Mouse (Mus musculus): ENCODE measurements at regions not wholly inside any gene's neighbourhood (a gene's known extent, or its start where the extent isn't known, plus 50 kb on each side); places are given as distances from the start of the nearest gene placed in this dataset.

DNA sequence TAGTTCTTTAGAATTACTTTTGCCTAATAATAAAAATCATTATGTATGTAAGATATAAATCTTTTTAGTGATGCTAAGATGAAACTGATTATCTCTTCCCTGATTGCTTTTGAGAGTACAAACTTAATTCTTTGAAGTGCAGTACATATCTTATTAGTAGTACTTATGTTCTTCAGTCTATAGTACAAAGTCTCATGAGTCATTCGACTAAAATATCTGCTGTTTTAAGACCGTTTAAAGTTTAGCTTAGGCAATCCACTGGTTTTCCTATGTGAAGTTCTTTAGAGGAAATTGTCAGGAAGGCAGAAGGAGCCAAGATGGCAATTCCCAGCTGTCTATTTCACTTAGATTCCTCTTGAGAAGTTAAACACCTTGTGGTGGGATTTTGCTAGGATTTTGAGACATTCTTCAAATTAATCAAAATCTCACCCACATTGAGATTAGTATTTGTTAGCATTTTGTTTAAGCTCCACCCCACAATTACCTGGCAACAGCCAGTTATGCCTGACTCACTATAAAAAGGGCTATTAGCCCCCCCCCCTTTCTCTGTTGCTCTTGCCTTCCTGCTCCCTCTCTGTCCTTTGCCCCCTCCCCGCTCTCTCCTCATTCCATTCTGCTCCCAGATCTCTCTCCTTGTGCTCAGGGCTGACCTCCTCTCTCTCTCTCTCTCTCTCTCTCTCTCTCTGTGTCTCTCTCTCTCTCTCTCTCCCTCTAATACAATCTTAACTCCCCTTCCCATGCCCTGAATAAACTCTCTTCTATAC is 277.6 kb upstream of the Gpr149 start:
- Histone ChIP-seq H3K9ac (replicated peaks; ENCODE audit: low read length) (no peak overlapping the region), H3K4me3 (ENCODE audit: low read depth, low read length) (no peak overlapping the region), H3K4me2 (ENCODE audit: low read depth, low read length) (no peak overlapping the region), H3K4me1 (ENCODE audit: control insufficient read depth, insufficient read depth, low read length) (no peaks in the 10 kb centered on the region), H3K9me3 (replicated peaks; ENCODE audit: control insufficient read depth, low read length) (no peaks in the 10 kb centered on the region), H3K36me3 (replicated peaks; ENCODE audit: control insufficient read depth, insufficient read depth, low read depth, low read length) (no peaks in the 10 kb centered on the region), H3K27ac (replicated peaks; ENCODE audit: low read depth, low read length) (no peak overlapping the region), H3K27me3 (ENCODE audit: control insufficient read depth, insufficient read depth, low read length) (no peaks in the 10 kb centered on the region)
- WGBS: 91% methylated on average over 3 of the region's 3 CpGs
- DNase-seq (ENCODE audit: low spot score): no peak
- 0 out of 2 replicates have a peak, but pooled peaks have one; percentile 18 for ATAC-seq (replicated peaks; ENCODE audit: insufficient number of reproducible peaks, low FRiP score, low TSS enrichment, low read depth)

DNA sequence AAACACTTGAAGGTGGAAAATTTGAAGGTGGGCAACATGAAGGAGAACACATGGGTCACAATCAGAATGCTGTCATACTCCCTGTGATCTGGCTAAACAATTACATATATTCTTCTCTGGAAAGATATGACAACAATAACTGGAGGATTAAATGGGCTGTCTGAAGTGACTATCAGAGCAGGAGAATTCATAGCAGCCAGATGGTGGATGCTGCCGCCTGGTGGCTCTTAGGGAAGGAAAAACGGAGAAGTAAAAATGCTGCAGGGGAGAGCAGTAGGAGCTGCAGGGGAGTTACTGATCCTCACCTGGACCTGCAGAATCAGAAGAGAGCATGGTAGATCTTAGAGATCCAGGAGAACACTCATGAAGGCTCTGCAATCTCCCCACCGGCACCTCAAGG is 255.8 kb upstream of the Gpr149 start:
- WGBS: 16% methylated on average over 3 of the region's 3 CpGs
- H3K36me3 ChIP-seq (replicated peaks; ENCODE audit: control insufficient read depth, insufficient read depth, low read depth, low read length): no peaks in the 10 kb centered on the region
- no peak for ATAC-seq (replicated peaks; ENCODE audit: insufficient number of reproducible peaks, low FRiP score, low TSS enrichment, low read depth)

DNA sequence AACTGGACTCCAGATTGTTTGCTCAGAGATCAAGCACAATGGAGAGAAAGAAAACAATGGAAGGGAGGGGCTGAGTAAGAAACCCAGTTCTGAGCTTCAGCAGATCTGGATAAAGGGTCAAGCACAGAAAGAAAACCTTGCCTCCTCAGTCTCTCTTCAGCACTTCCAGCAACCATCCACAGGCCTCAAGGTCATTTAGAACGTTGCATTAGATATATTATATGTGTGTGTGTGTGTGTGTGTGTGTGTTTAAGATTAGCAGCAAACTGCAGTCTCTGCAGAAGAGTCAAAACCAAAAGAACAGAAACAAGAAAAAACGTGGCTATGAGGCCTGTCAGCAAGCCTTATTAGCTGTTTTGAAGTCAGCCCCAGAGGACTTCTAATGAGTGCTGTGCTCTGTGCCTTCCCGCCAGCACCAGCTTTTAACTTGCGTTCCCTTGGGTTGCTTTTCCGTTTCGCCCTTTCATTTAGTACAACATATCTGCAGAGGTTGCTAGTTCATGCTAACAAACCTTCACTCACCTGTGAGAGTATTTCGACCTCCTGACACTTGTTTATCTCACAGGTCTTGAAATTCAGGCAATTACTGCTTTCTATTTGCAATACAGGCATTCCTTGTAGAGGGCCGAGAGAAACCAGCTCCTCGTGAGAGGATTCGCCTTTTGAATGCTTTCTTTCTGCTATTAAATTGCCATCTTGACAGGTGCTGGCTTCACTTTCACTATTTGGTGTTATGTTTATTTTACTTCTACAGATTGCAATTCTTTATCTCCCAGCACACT is 230.9 kb upstream of the Gpr149 start:
- Histone ChIP-seq H3K27me3 (ENCODE audit: control insufficient read depth, insufficient read depth, low read length) (no peaks in the 10 kb centered on the region), H3K27ac (replicated peaks; ENCODE audit: low read depth, low read length) (no peak overlapping the region), H3K4me1 (ENCODE audit: control insufficient read depth, insufficient read depth, low read length) (no peaks in the 10 kb centered on the region), H3K36me3 (replicated peaks; ENCODE audit: control insufficient read depth, insufficient read depth, low read depth, low read length) (no peaks in the 10 kb centered on the region), H3K4me3 (ENCODE audit: low read depth, low read length) (no peak overlapping the region), H3K9ac (replicated peaks; ENCODE audit: low read length) (no peak overlapping the region), H3K9me3 (replicated peaks; ENCODE audit: control insufficient read depth, low read length) (no peaks in the 10 kb centered on the region), H3K4me2 (ENCODE audit: low read depth, low read length) (no peak overlapping the region)
- DNase-seq (ENCODE audit: low spot score) (no peak), ATAC-seq (replicated peaks; ENCODE audit: insufficient number of reproducible peaks, low FRiP score, low TSS enrichment, low read depth) (no peak)
- WGBS: 60% methylated on average over 10 of the region's 10 CpGs

More for the DNA sequence above, 255.8 kb upstream of the Gpr149 start:
- Histone ChIP-seq H3K4me2 (ENCODE audit: low read depth, low read length) (no peak overlapping the region), H3K9me3 (replicated peaks; ENCODE audit: control insufficient read depth, low read length) (no peaks in the 10 kb centered on the region), H3K27me3 (ENCODE audit: control insufficient read depth, insufficient read depth, low read length) (no peaks in the 10 kb centered on the region), H3K4me1 (ENCODE audit: control insufficient read depth, insufficient read depth, low read length) (no peaks in the 10 kb centered on the region), H3K9ac (replicated peaks; ENCODE audit: low read length) (no peak overlapping the region), H3K4me3 (ENCODE audit: low read depth, low read length) (no peak overlapping the region), H3K27ac (replicated peaks; ENCODE audit: low read depth, low read length) (no peak overlapping the region)
- peak; percentile 49 for DNase-seq (ENCODE audit: low spot score)

DNA sequence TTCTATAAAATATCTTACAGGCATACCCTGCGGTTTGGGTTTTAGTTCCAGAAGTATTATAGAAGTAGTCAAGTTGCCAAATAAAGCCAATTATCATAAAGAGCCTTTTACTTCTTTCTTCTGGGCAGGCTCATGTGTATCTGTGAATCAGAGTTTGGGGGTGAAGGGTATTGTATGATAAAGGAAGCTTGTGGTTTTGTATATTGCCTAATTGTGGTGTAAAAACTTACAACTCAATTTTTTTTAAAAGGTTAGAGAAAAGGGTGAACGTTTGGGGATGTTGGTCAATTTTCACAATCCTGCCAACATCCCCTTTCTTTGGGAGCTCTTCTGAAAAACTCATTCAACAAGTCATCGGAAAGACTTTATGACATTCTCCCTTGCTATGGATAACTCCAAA is 219.0 kb upstream of the Gpr149 start:
- H3K27ac ChIP-seq (replicated peaks; ENCODE audit: low read depth, low read length): no peak overlapping the region
- H3K27me3 ChIP-seq (ENCODE audit: control insufficient read depth, insufficient read depth, low read length): no peaks in the 10 kb centered on the region
- ATAC-seq (replicated peaks; ENCODE audit: insufficient number of reproducible peaks, low FRiP score, low TSS enrichment, low read depth) (no peak), DNase-seq (ENCODE audit: low spot score) (no peak)
- H3K4me1 ChIP-seq (ENCODE audit: control insufficient read depth, insufficient read depth, low read length): no peaks in the 10 kb centered on the region
- H3K4me3 ChIP-seq (ENCODE audit: low read depth, low read length): no peak overlapping the region
- no peak overlapping the region for H3K9ac ChIP-seq (replicated peaks; ENCODE audit: low read length)
- no peaks in the 10 kb centered on the region for H3K9me3 ChIP-seq (replicated peaks; ENCODE audit: control insufficient read depth, low read length)
- 85% methylated on average over 3 of the region's 3 CpGs for WGBS
- no peak overlapping the region for H3K4me2 ChIP-seq (ENCODE audit: low read depth, low read length)
- H3K36me3 ChIP-seq (replicated peaks; ENCODE audit: control insufficient read depth, insufficient read depth, low read depth, low read length): no peaks in the 10 kb centered on the region

DNA sequence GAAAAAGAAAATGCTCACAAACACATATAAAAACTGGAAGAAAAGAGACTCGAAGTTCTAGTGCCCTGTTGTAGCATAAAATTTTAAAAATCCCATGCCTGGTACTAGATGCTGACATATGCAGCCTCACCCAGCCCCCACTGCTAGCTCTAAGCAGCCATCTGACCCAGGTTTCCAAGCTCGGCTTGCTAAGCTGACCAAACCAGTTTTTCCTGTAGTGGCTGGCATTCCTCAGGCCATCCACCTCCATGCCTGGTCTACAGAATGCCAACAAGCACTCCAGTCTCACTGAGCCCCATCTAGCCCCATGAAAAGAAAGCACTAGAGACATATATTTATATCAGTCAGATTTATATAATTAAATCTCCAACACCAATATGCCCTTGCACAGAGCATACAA is 196.1 kb upstream of the Gpr149 start:
- DNase-seq (ENCODE audit: low spot score) (peak; percentile 53), ATAC-seq (replicated peaks; ENCODE audit: insufficient number of reproducible peaks, low FRiP score, low TSS enrichment, low read depth) (peak; percentile 56; the same call in 1 of the 2 replicates)
- H3K9ac ChIP-seq (replicated peaks; ENCODE audit: low read length): no peak overlapping the region
- H3K4me2 ChIP-seq (ENCODE audit: low read depth, low read length): no peak overlapping the region
- H3K27ac ChIP-seq (replicated peaks; ENCODE audit: low read depth, low read length): no peak overlapping the region
- no peaks in the 10 kb centered on the region for H3K27me3 ChIP-seq (ENCODE audit: control insufficient read depth, insufficient read depth, low read length)
- H3K36me3 ChIP-seq (replicated peaks; ENCODE audit: control insufficient read depth, insufficient read depth, low read depth, low read length): no peaks in the 10 kb centered on the region
- H3K4me1 ChIP-seq (ENCODE audit: control insufficient read depth, insufficient read depth, low read length): no peaks in the 10 kb centered on the region
- no peak overlapping the region for H3K4me3 ChIP-seq (ENCODE audit: low read depth, low read length)
- no peaks in the 10 kb centered on the region for H3K9me3 ChIP-seq (replicated peaks; ENCODE audit: control insufficient read depth, low read length)
- WGBS: 21% methylated on average over 2 of the region's 2 CpGs

DNA sequence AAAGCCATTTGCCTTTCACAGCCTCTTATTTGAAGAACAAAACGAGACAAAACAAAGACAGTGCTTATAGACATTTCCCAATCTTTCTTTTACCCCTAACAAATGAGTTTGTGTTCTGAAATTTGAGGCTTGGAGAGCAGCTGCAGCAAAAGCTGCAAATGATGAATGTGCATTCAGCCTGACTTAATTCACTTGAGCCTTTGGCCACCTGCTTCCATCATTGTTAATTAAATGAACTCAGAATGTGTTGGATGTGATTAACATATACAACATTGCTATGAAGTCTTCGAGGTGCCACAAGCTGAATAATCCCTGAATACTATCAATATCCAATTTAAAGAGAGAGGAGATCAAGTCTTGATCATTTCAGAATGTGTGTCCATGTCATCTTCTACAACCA is 181.3 kb upstream of the Gpr149 start:
- Histone ChIP-seq H3K4me3 (ENCODE audit: low read depth, low read length) (no peak overlapping the region), H3K27ac (replicated peaks; ENCODE audit: low read depth, low read length) (no peak overlapping the region), H3K4me1 (ENCODE audit: control insufficient read depth, insufficient read depth, low read length) (no peaks in the 10 kb centered on the region), H3K9ac (replicated peaks; ENCODE audit: low read length) (no peak overlapping the region), H3K27me3 (ENCODE audit: control insufficient read depth, insufficient read depth, low read length) (no peaks in the 10 kb centered on the region), H3K4me2 (ENCODE audit: low read depth, low read length) (no peak overlapping the region), H3K9me3 (replicated peaks; ENCODE audit: control insufficient read depth, low read length) (no peaks in the 10 kb centered on the region), H3K36me3 (replicated peaks; ENCODE audit: control insufficient read depth, insufficient read depth, low read depth, low read length) (no peaks in the 10 kb centered on the region)
- WGBS: 36% methylated on average over 2 of the region's 2 CpGs
- no peak for ATAC-seq (replicated peaks; ENCODE audit: insufficient number of reproducible peaks, low FRiP score, low TSS enrichment, low read depth)
- no peak for DNase-seq (ENCODE audit: low spot score)
